Mouse (Mus musculus): ENCODE results near the gene Abcc10. TPM values are rescaled to one million over a fixed set of nuclear protein-coding genes. Genes with fewer than 3 reads are reported as not detected.

Abcc10 gene
- polyA plus RNA-seq, 2 experiments = 5.8 to 15.5 TPM

DNA sequence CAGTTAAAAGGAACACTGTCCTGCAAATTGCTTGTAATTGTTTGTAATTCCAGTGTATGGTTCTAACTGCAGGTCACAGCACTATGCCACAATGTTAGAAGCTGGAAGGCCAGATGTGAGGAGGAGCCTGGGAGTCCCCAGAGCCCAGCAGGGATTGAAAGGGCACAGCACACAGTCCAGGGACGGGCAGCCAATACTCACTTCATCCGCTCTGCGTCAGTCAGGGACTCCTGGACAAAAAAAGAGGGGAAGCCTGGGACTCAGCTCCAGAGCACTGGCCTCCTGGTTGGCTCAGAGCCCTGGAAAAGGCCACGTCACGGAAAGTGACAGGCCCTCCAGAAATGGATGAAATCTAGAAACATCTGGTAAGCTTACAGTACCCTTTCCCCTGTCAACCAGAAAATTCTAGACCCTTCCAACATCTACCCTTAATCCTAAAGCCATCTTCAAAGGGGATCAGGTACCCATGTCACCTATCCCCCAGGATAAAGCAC lies 65.9 kb downstream of the Abcc10 start:
- Histone ChIP-seq H3K9me3 (ENCODE audit: control insufficient read depth, low read length) (no peaks in the 10 kb centered on the region), H3K4me1 (ENCODE audit: control insufficient read depth, insufficient read depth, low read length) (no peaks in the 10 kb centered on the region), H3K27ac (replicated peaks; ENCODE audit: low read depth, low read length) (no peak overlapping the region), H3K4me3 (replicated peaks; ENCODE audit: low read length) (no peak overlapping the region), H3K27me3 (ENCODE audit: control insufficient read depth, insufficient read depth, low read length) (no peaks in the 10 kb centered on the region), H3K9ac (ENCODE audit: low read depth, low read length, severe bottlenecking) (no peak overlapping the region), H3K4me2 (replicated peaks; ENCODE audit: low read depth, low read length, severe bottlenecking) (no peak overlapping the region), H3K36me3 (ENCODE audit: control insufficient read depth, insufficient read depth, low read length) (peaks cover 91% of the 10 kb centered on the region)
- DNase-seq (ENCODE audit: low spot score) (no peak), ATAC-seq (ENCODE audit: low FRiP score, low read depth) (no peak)
- 90% methylated on average over 5 of the region's 5 CpGs for WGBS
- no peak for TF ChIP-seq POLR2A (IDR thresholded peaks at IDR 0.05; ENCODE audit: borderline replicate concordance, extremely low read depth, insufficient read depth, insufficient read length)

DNA sequence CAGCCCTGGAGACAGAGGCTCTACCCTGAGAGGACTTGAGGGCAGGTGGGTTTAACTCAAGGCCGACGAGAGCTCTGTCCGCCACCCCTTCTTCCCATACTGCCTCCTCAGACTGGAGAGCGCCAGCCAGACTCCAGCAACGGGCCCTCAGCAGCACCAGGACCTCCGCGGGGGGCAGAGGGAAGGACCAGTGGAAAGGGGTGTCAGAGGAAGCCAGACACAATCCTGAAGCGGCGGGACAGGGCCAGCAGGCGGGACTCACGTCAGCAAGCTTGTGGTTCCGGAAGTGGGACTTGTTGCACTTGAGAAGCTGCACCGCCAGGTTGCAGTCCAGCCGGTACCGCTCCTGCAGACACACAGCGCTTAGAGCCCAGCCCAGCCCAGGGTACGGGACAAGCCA lies 68.5 kb downstream of the Abcc10 start:
- ATAC-seq (ENCODE audit: low FRiP score, low read depth) = no peak
- Histone ChIP-seq H3K4me3 (replicated peaks; ENCODE audit: low read length) (no peak overlapping the region), H3K4me2 (replicated peaks; ENCODE audit: low read depth, low read length, severe bottlenecking) (no peak overlapping the region), H3K9ac (ENCODE audit: low read depth, low read length, severe bottlenecking) (no peak overlapping the region), H3K9me3 (ENCODE audit: control insufficient read depth, low read length) (no peaks in the 10 kb centered on the region), H3K27me3 (ENCODE audit: control insufficient read depth, insufficient read depth, low read length) (peaks cover 9% of the 10 kb centered on the region), H3K27ac (replicated peaks; ENCODE audit: low read depth, low read length) (no peak overlapping the region), H3K36me3 (ENCODE audit: control insufficient read depth, insufficient read depth, low read length) (peaks cover 79% of the 10 kb centered on the region), H3K4me1 (ENCODE audit: control insufficient read depth, insufficient read depth, low read length) (no peaks in the 10 kb centered on the region)
- DNase-seq (ENCODE audit: low spot score) = no peak
- TF ChIP-seq POLR2A (IDR thresholded peaks at IDR 0.05; ENCODE audit: borderline replicate concordance, extremely low read depth, insufficient read depth, insufficient read length) = no peak
- 86% methylated on average over 14 of the region's 17 CpGs for WGBS

DNA sequence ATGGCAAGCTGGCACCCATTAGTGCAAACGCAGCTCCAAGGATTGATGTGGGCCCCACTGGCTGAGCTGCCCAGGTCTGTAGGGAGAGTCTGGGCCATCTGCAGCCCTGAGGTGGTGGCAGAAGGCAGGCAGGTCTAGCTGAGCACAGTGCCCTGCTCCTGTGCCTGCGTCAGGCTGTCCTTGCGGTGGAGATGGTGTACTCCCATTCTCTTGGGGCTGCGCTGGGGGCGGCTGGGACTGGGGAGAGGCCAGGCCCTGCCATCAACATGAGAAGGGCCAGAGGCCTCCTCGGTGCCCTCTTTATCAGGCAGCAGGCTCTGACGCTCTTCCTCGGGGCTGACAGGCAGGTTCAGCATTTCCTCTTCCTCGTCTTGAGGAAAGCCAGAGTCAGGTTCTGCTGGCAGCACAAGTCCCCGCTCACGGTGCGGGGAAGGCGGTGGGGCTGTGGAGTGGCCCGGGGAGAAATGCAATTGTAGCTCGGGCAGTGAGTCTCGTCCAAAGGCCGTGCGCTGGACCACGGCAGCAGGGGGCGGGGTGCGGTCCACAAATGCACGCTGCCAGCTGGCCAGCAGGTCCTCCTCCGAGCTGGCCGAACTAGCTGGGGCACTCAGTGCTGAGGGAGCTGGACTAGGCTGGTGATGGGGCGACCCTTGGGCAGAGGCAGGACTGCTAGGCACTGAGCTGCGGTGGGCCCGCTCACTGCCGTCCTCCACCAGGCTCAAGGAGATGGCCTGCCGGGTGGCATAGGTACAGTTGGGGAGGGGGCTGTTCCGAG lies 69.7 kb downstream of the Abcc10 start:
- 90% methylated on average over 30 of the region's 30 CpGs for WGBS
- H3K4me3 ChIP-seq (replicated peaks; ENCODE audit: low read length) = no peak overlapping the region
- ATAC-seq (ENCODE audit: low FRiP score, low read depth) (no peak), DNase-seq (ENCODE audit: low spot score) (no peak)
- H3K4me2 ChIP-seq (replicated peaks; ENCODE audit: low read depth, low read length, severe bottlenecking) = no peak overlapping the region
- 0 out of 2 replicates have a peak, but pooled peaks cover 4% of the 10 kb centered on the region for H3K4me1 ChIP-seq (ENCODE audit: control insufficient read depth, insufficient read depth, low read length)
- peaks cover 67% of the 10 kb centered on the region for H3K36me3 ChIP-seq (ENCODE audit: control insufficient read depth, insufficient read depth, low read length)
- no peak for TF ChIP-seq POLR2A (IDR thresholded peaks at IDR 0.05; ENCODE audit: borderline replicate concordance, extremely low read depth, insufficient read depth, insufficient read length)
- no peak overlapping the region for H3K27ac ChIP-seq (replicated peaks; ENCODE audit: low read depth, low read length)
- H3K9me3 ChIP-seq (ENCODE audit: control insufficient read depth, low read length) = no peaks in the 10 kb centered on the region
- peaks cover 17% of the 10 kb centered on the region for H3K27me3 ChIP-seq (ENCODE audit: control insufficient read depth, insufficient read depth, low read length)
- no peak overlapping the region for H3K9ac ChIP-seq (ENCODE audit: low read depth, low read length, severe bottlenecking)

DNA sequence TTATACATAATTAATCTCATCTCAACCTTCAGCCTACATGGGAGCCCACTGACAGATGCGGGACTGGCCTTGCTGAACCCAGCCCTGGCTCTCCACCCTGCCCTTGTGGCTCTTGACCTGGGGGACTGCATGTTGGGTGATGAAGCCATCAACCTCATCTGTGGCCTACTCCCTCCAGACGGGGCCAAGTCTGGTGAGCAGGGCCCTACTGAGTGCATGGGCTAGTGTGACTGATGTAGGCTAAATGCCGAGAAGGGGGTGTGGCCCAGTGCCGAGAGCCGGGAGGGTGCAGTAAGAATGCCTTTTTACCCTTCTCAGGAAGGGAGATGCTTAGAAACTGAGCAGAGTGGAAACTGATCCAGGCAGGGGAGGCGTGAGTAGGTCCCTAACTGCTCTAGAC lies 73.0 kb downstream of the Abcc10 start:
- Histone ChIP-seq H3K36me3 (ENCODE audit: control insufficient read depth, insufficient read depth, low read length) (peaks cover 56% of the 10 kb centered on the region), H3K4me3 (replicated peaks; ENCODE audit: low read length) (no peak overlapping the region), H3K4me1 (ENCODE audit: control insufficient read depth, insufficient read depth, low read length) (0 out of 2 replicates have a peak, but pooled peaks cover 7% of the 10 kb centered on the region), H3K9ac (ENCODE audit: low read depth, low read length, severe bottlenecking) (no peak overlapping the region), H3K27me3 (ENCODE audit: control insufficient read depth, insufficient read depth, low read length) (peaks cover 17% of the 10 kb centered on the region), H3K9me3 (ENCODE audit: control insufficient read depth, low read length) (no peaks in the 10 kb centered on the region), H3K4me2 (replicated peaks; ENCODE audit: low read depth, low read length, severe bottlenecking) (no peak overlapping the region), H3K27ac (replicated peaks; ENCODE audit: low read depth, low read length) (no peak overlapping the region)
- 29% methylated on average over 6 of the region's 6 CpGs for WGBS
- no peak for TF ChIP-seq POLR2A (IDR thresholded peaks at IDR 0.05; ENCODE audit: borderline replicate concordance, extremely low read depth, insufficient read depth, insufficient read length)
- DNase-seq (ENCODE audit: low spot score) = no peak
- no peak for ATAC-seq (ENCODE audit: low FRiP score, low read depth)

DNA sequence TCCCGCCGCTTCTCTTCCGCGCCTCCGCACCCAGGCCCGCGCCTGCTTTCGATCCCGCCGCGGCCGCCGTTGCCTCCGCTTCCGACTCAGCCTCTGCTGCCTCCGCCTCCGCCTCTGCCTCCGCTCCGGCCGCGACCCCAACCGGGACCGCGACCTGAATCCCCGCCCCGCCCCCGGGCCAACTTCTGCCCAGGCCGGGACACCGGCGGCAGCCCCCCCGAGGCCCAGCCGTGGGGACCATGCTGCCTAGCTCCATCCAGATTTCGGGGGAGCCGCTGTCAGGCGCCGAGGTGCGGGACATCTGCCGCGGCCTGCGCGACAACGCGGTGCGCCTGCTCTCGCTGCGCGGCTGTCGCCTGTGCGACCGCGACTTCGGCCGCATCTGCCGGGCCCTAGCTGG lies 74.0 kb downstream of the Abcc10 start:
- Histone ChIP-seq H3K27ac (replicated peaks; ENCODE audit: low read depth, low read length) (no peak overlapping the region), H3K9me3 (ENCODE audit: control insufficient read depth, low read length) (no peaks in the 10 kb centered on the region), H3K27me3 (ENCODE audit: control insufficient read depth, insufficient read depth, low read length) (peaks cover 17% of the 10 kb centered on the region), H3K4me1 (ENCODE audit: control insufficient read depth, insufficient read depth, low read length) (peaks cover 8% of the 10 kb centered on the region; the same call in 1 of the 2 replicates), H3K4me2 (replicated peaks; ENCODE audit: low read depth, low read length, severe bottlenecking) (peak overlapping the region; percentile 100), H3K4me3 (replicated peaks; ENCODE audit: low read length) (peak overlapping the region; percentile 67), H3K9ac (ENCODE audit: low read depth, low read length, severe bottlenecking) (peak overlapping the region; percentile 57), H3K36me3 (ENCODE audit: control insufficient read depth, insufficient read depth, low read length) (peaks cover 56% of the 10 kb centered on the region)
- ATAC-seq (ENCODE audit: low FRiP score, low read depth) (peak; percentile 28), DNase-seq (ENCODE audit: low spot score) (no peak)
- WGBS = 1% methylated on average over 29 of the region's 54 CpGs
- no peak for TF ChIP-seq POLR2A (IDR thresholded peaks at IDR 0.05; ENCODE audit: borderline replicate concordance, extremely low read depth, insufficient read depth, insufficient read length)
